In the genomic region with DNA sequence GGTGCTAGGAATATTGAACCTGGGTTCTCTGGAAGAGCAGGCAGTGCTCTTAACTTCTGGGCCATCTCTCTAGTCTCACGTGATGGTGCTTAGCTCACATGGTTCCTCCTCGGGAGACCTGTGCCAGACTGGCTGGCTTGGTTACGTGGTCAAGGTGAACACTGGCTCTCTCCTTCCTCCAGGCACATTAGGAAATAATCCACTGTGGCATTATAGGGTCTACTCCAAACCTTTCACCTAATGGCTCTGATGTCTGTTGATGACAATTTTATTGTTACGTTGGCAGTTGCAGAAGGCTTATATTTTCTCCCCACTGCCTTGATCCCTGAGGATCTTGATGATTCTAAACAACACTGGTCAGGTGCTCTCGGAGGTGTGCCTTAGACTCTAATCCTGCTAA, we compare ENCODE assay signal across 27 mouse cellular contexts. TPM values are rescaled to one million over a fixed set of nuclear protein-coding genes. Genes with fewer than 3 reads are reported as not detected.
DNase-seq lines count a peak whose midpoint lies in the region; ATAC-seq and TF ChIP-seq lines count a peak whose summit lies in the region.
"Had no signal": no experiment of that assay in that cellular context is flagged by ENCODE, and none has a peak within 500 bp of the region (broad histone marks: within the 10 kb centered on the region; RNA-seq: fewer than 3 reads in every experiment).

No protein-coding gene starts in this region.

- peak; percentile 31 for DNase-seq in adrenal gland, postnatal 14 days
- DNase-seq in adrenal gland, adult 18-20 months (ENCODE audit: low spot score in 2 of 2): no peak
- peak; percentile 74 for DNase-seq in liver, adult 2 months (ENCODE audit: extremely low read depth, low read depth, low spot score)
- DNase-seq in liver, embryonic 11.5 days (ENCODE audit: low spot score): no peak
- peak; percentile 71 for DNase-seq in gonadal fat pad, adult 2 months (ENCODE audit: low read depth)
- no peak for DNase-seq in frontal cortex, postnatal 14 days (ENCODE audit: low spot score in 2 of 2)
- DNase-seq: adrenal gland, adult 8-10 months; cerebellum, adult 18-20 months; cerebellum, adult 9-11 months; cerebellum, postnatal 36 days; gastrocnemius, postnatal 25 days; heart, adult 11 months; heart, postnatal 36 days had no signal

- no peaks in the 10 kb centered on the region for H3K27me3 ChIP-seq in liver, adult 2 months (ENCODE audit: control insufficient read depth, insufficient read depth, low read length)
- H3K27me3 ChIP-seq in liver, embryonic 11.5 days (replicated peaks; ENCODE audit: control insufficient read depth, insufficient read depth, low read length): no peaks in the 10 kb centered on the region; the same call in 1 of the 2 replicates
- H3K27me3 ChIP-seq: forebrain, embryonic 15.5 days; heart, embryonic 13.5 days; hindbrain, embryonic 15.5 days; Patski had no signal

- H3K36me3 ChIP-seq in liver, adult 2 months (ENCODE audit: control insufficient read depth, insufficient read depth, low read length): peaks cover 28% of the 10 kb centered on the region
- H3K36me3 ChIP-seq in liver, embryonic 11.5 days (ENCODE audit: control insufficient read depth, insufficient read depth, low read length): no peaks in the 10 kb centered on the region

- no peak overlapping the region for H3K9ac ChIP-seq in liver, adult 2 months (ENCODE audit: low read depth, low read length)
- H3K9ac ChIP-seq in liver, embryonic 11.5 days (ENCODE audit: low read depth, low read length): no peak overlapping the region
- H3K9ac ChIP-seq: forebrain, embryonic 15.5 days; heart, embryonic 13.5 days; hindbrain, embryonic 15.5 days had no signal

- peaks cover 12% of the 10 kb centered on the region for H3K4me1 ChIP-seq in liver, adult 2 months (ENCODE audit: control insufficient read depth, insufficient read depth, low read length)
- H3K4me1 ChIP-seq in liver, embryonic 11.5 days (replicated peaks; ENCODE audit: control insufficient read depth, insufficient read depth, low read length): peaks cover 25% of the 10 kb centered on the region
- H3K4me1 ChIP-seq: forebrain, embryonic 15.5 days; hindbrain, embryonic 15.5 days had no signal

- H3K9me3 ChIP-seq in liver, embryonic 11.5 days (ENCODE audit: control insufficient read depth, low read length): no peaks in the 10 kb centered on the region
- H3K9me3 ChIP-seq: embryonic facial prominence, embryonic 10.5 days; forebrain, embryonic 15.5 days; heart, embryonic 13.5 days; hindbrain, embryonic 15.5 days had no signal

- H3K79me2 ChIP-seq in liver, adult 2 months (ENCODE audit: control insufficient read depth, insufficient read depth, low read length): no peaks in the 10 kb centered on the region; the same call in 1 of the 2 replicates

- no peak overlapping the region for H3K4me3 ChIP-seq in liver, adult 2 months (ENCODE audit: insufficient read depth, low read depth, low read length)
- H3K4me3 ChIP-seq in liver, embryonic 11.5 days (ENCODE audit: low read depth, low read length): no peak overlapping the region
- H3K4me3 ChIP-seq: embryonic facial prominence, embryonic 10.5 days; erythroblast, embryonic 14.5 days; forebrain, embryonic 15.5 days; heart, embryonic 13.5 days; hindbrain, embryonic 15.5 days had no signal

- ATAC-seq in liver, embryonic 11.5 days (replicated peaks; ENCODE audit: low FRiP score): no peak
- ATAC-seq in monocyte, adult 5-6 weeks (replicated peaks; ENCODE audit: insufficient number of reproducible peaks, low FRiP score, low TSS enrichment, poor library complexity, severe bottlenecking): no peak
- ATAC-seq: activated CD4-positive, CD25-positive, alpha-beta regulatory T cell, adult 4 months; forebrain, embryonic 15.5 days; Patski had no signal

- 46% methylated on average over 5 of the region's 5 CpGs for WGBS in liver, adult 2 months
- 73% methylated on average over 5 of the region's 5 CpGs for WGBS in liver, embryonic 11.5 days

- no peak overlapping the region for H3K27ac ChIP-seq in liver, adult 2 months (replicated peaks; ENCODE audit: insufficient read depth, low read depth, low read length)
- H3K27ac ChIP-seq in liver, embryonic 11.5 days (ENCODE audit: low read depth, low read length): no peak overlapping the region
- H3K27ac ChIP-seq: embryonic facial prominence, embryonic 10.5 days; forebrain, embryonic 15.5 days; heart, embryonic 13.5 days; hindbrain, embryonic 15.5 days had no signal

- H3K4me2 ChIP-seq in liver, embryonic 11.5 days: no peak overlapping the region
- H3K4me2 ChIP-seq: forebrain, embryonic 15.5 days; heart, embryonic 13.5 days; hindbrain, embryonic 15.5 days had no signal

- no peak for TF ChIP-seq POLR2A in liver, adult 2 months (IDR thresholded peaks at IDR 0.05; ENCODE audit: extremely low read depth, insufficient read depth, low read length)

- TF ChIP-seq CTCF in liver, adult 2 months (IDR thresholded peaks at IDR 0.05; ENCODE audit: low read depth, low read length): no peak

RNA-seq across cellular contexts. Expression of a gene that starts 12.0 kb away (rescaled TPM):
- 45.3 and 55.8 TPM in 2 replicates for total RNA-seq in adrenal gland, postnatal 14 days (2021)
- total RNA-seq in adrenal gland, adult 18-20 months (2021): 10 to 100 TPM; 45.1 to 49.8 TPM
- 13.5 and 14.0 TPM in 2 replicates for total RNA-seq in liver, adult 2 months (2014; rRNA removed)
- polyA plus RNA-seq in liver, adult 2 months (2012; rRNA removed): 25.8 and 27.0 TPM in 2 replicates
- 16.6 and 20.7 TPM in 2 replicates for polyA plus RNA-seq in liver, embryonic 11.5 days (2014; fragmentation: Nextera tagmentation; extraction: Ambion mirVana)
- 39.2 and 43.9 TPM in 2 replicates for polyA plus RNA-seq in gonadal fat pad, adult 2 months (2012; rRNA removed)
- total RNA-seq in monocyte, adult 5-6 weeks (2017): 45.2 to 61.6 TPM (median 45.5 TPM) in 3 replicates

RNA-seq across cellular contexts. Expression of a gene that starts 18.1 kb away (rescaled TPM):
- total RNA-seq in adrenal gland, postnatal 14 days (2021): not detected in 2 replicates
- not detected for total RNA-seq in adrenal gland, adult 18-20 months (2021)
- not detected in 2 replicates for total RNA-seq in liver, adult 2 months (2014; rRNA removed)
- polyA plus RNA-seq in liver, adult 2 months (2012; rRNA removed): not detected in 2 replicates
- 0.18 and 0.29 TPM in 2 replicates for polyA plus RNA-seq in liver, embryonic 11.5 days (2014; fragmentation: Nextera tagmentation; extraction: Ambion mirVana)
- 0.15 TPM in 1 of 2 replicates, not detected in the other for polyA plus RNA-seq in gonadal fat pad, adult 2 months (2012; rRNA removed)
- not detected in 3 replicates for total RNA-seq in monocyte, adult 5-6 weeks (2017)
- total RNA-seq: gastrocnemius, postnatal 25 days; heart, postnatal 36 days; MEL had no signal
- polyA plus RNA-seq: activated CD4-positive, CD25-positive, alpha-beta regulatory T cell, adult 4 months; heart, postnatal 0 days had no signal

RNA-seq across cellular contexts. Expression of a gene that starts 20.5 kb away (rescaled TPM):
- 1.3 and 6.7 TPM in 2 replicates for total RNA-seq in adrenal gland, postnatal 14 days (2021)
- total RNA-seq in adrenal gland, adult 18-20 months (2021): under 1 TPM in 1 of 2 experiments, not detected in 1; 0.22 TPM
- 0.07 TPM in 1 of 2 replicates, not detected in the other for total RNA-seq in liver, adult 2 months (2014; rRNA removed)
- polyA plus RNA-seq in liver, adult 2 months (2012; rRNA removed): not detected in 2 replicates
- 70.1 and 81.4 TPM in 2 replicates for polyA plus RNA-seq in liver, embryonic 11.5 days (2014; fragmentation: Nextera tagmentation; extraction: Ambion mirVana)
- 0.13 and 0.27 TPM in 2 replicates for polyA plus RNA-seq in gonadal fat pad, adult 2 months (2012; rRNA removed)
- total RNA-seq in monocyte, adult 5-6 weeks (2017): 0.49 to 16.6 TPM (median 11.1 TPM) in 3 replicates
- polyA plus RNA-seq: C2C12 had no signal

RNA-seq across cellular contexts. Expression of a gene that starts 36.9 kb away (rescaled TPM):
- not detected in 2 replicates for total RNA-seq in adrenal gland, postnatal 14 days (2021)
- not detected for total RNA-seq in adrenal gland, adult 18-20 months (2021)
- total RNA-seq in liver, adult 2 months (2014; rRNA removed): not detected in 2 replicates
- polyA plus RNA-seq in liver, adult 2 months (2012; rRNA removed): not detected in 2 replicates
- not detected in 2 replicates for polyA plus RNA-seq in liver, embryonic 11.5 days (2014; fragmentation: Nextera tagmentation; extraction: Ambion mirVana)
- polyA plus RNA-seq in gonadal fat pad, adult 2 months (2012; rRNA removed): not detected in 2 replicates
- not detected in 3 replicates for total RNA-seq in monocyte, adult 5-6 weeks (2017)
- total RNA-seq: adrenal gland, adult 8-10 months; gastrocnemius, postnatal 25 days; heart, postnatal 36 days; MEL had no signal
- polyA plus RNA-seq: activated CD4-positive, CD25-positive, alpha-beta regulatory T cell, adult 4 months; C2C12; embryonic facial prominence, embryonic 10.5 days; embryonic facial prominence, embryonic 14.5 days; erythroblast, embryonic 14.5 days; forebrain, embryonic 11.5 days; forebrain, embryonic 15.5 days; heart, embryonic 13.5 days; heart, postnatal 0 days; hindbrain, embryonic 11.5 days; hindbrain, embryonic 15.5 days; Patski had no signal

RNA-seq across cellular contexts. Expression of a gene that starts 41.0 kb away (rescaled TPM):
- total RNA-seq in adrenal gland, postnatal 14 days (2021): not detected in 2 replicates
- under 1 TPM; 0.26 to 0.53 TPM for total RNA-seq in adrenal gland, adult 18-20 months (2021)
- total RNA-seq in liver, adult 2 months (2014; rRNA removed): not detected in 2 replicates
- polyA plus RNA-seq in liver, adult 2 months (2012; rRNA removed): 0.05 TPM in 1 of 2 replicates, not detected in the other
- not detected in 2 replicates for polyA plus RNA-seq in liver, embryonic 11.5 days (2014; fragmentation: Nextera tagmentation; extraction: Ambion mirVana)
- not detected in 2 replicates for polyA plus RNA-seq in gonadal fat pad, adult 2 months (2012; rRNA removed)
- total RNA-seq in monocyte, adult 5-6 weeks (2017): not detected in 3 replicates
- total RNA-seq: gastrocnemius, postnatal 25 days; heart, postnatal 36 days had no signal
- polyA plus RNA-seq: activated CD4-positive, CD25-positive, alpha-beta regulatory T cell, adult 4 months; C2C12; embryonic facial prominence, embryonic 10.5 days; embryonic facial prominence, embryonic 14.5 days; erythroblast, embryonic 14.5 days; forebrain, embryonic 11.5 days; forebrain, embryonic 15.5 days; heart, embryonic 13.5 days; heart, postnatal 0 days; hindbrain, embryonic 11.5 days; Patski had no signal

Comparison
In these comparisons a context has a peak if more than half of its experiments do, and no peak if none do; other contexts are left out.
1. DNase-seq: peak in adrenal gland, postnatal 14 days (single experiment), liver, adult 2 months (single experiment) and gonadal fat pad, adult 2 months (single experiment); none in adrenal gland, adult 18-20 months (0 of 2), liver, embryonic 11.5 days (single experiment) and frontal cortex, postnatal 14 days (0 of 2).